8 mouse cellular contexts compared by ENCODE assay signal in the genomic region with DNA sequence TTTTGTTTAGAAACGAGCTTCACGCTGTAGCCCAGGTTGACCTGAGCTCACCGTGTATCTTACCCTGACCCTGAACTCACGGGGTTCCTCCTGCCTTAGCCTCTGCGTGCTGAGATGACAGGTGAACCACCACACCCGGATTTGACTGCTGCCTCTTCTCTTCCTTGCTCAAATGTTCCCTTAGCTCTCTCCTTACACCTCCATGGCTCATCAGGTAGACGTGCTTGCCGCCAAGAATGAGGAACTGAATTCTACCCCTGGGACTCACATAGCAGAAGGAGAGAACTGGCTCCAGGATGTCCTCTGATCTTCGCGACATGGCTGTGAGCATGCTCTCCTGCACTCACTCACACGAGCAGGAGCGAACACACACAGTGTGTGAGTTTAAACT. TPM values are rescaled to one million over a fixed set of nuclear protein-coding genes. Genes with fewer than 3 reads are reported as not detected.
DNase-seq lines count a peak whose midpoint lies in the region; ATAC-seq and TF ChIP-seq lines count a peak whose summit lies in the region.

No protein-coding gene starts in this region.

- H3K27ac ChIP-seq in gastrocnemius, adult 2 months, result no peak overlapping the region
- no peak overlapping the region for H3K27ac ChIP-seq in thymus, adult 2 months (ENCODE audit: control insufficient read depth, insufficient read depth, low read length)
- no peak overlapping the region for H3K27ac ChIP-seq in liver, embryonic 12.5 days
- H3K27ac ChIP-seq in left cerebral cortex, adult 2 months, result no peak overlapping the region

- under 1% methylated on average over 12 of the region's 12 CpGs for WGBS in thymus, adult 2 months
- 9% methylated on average over 12 of the region's 12 CpGs for WGBS in liver, embryonic 12.5 days (ENCODE audit: insufficient replicate concordance)

- H3K4me3 ChIP-seq in gastrocnemius, adult 2 months, result peak overlapping the region; percentile 46
- H3K4me3 ChIP-seq in thymus, adult 2 months (ENCODE audit: control insufficient read depth, insufficient read depth, low read length), result peak overlapping the region; percentile 17
- H3K4me3 ChIP-seq in liver, embryonic 12.5 days, result no peak overlapping the region
- no peak overlapping the region; the same call in 1 of the 2 replicates for H3K4me3 ChIP-seq in left cerebral cortex, adult 2 months

- no peak for TF ChIP-seq POLR2A in thymus, adult 2 months (IDR thresholded peaks at IDR 0.05; ENCODE audit: control insufficient read depth, extremely low read depth, insufficient read depth, low read length, poor library complexity)

- H3K9me3 ChIP-seq in liver, embryonic 12.5 days (replicated peaks), result no peaks in the 10 kb centered on the region

- no peaks in the 10 kb centered on the region for H3K36me3 ChIP-seq in thymus, adult 2 months (ENCODE audit: control insufficient read depth, insufficient read depth, low read length)
- H3K36me3 ChIP-seq in liver, embryonic 12.5 days, result no peaks in the 10 kb centered on the region

- no peak for DNase-seq in gastrocnemius, adult 2 months
- DNase-seq in gastrocnemius, adult 8-10 months (ENCODE audit: low spot score in 2 of 2), result no peak
- DNase-seq in thymus, adult 2 months, result peak; percentile 14
- no peak for DNase-seq in thymus, adult 18-20 months
- peak; percentile 14 for DNase-seq in thymus, postnatal 25 days
- no peak for DNase-seq in left cerebral cortex, adult 2 months (ENCODE audit: extremely low spot score in 1 of 2, low spot score in 2 of 2)
- no peak for DNase-seq in frontal cortex, postnatal 36 days (ENCODE audit: low spot score in 2 of 2)

- peak overlapping the region; percentile 50 for H3K4me2 ChIP-seq in liver, embryonic 12.5 days

- H3K4me1 ChIP-seq in thymus, adult 2 months (replicated peaks; ENCODE audit: control insufficient read depth, insufficient read depth, low read length), result peaks cover 8% of the 10 kb centered on the region
- H3K4me1 ChIP-seq in liver, embryonic 12.5 days, result peaks cover 10% of the 10 kb centered on the region

- no peak for ATAC-seq in liver, embryonic 12.5 days

- H3K27me3 ChIP-seq in thymus, adult 2 months (ENCODE audit: control insufficient read depth, insufficient read depth, low read length), result no peaks in the 10 kb centered on the region
- H3K27me3 ChIP-seq in liver, embryonic 12.5 days (replicated peaks), result peaks cover 39% of the 10 kb centered on the region

- no peak for TF ChIP-seq CTCF in gastrocnemius, adult 2 months (IDR thresholded peaks at IDR 0.05)
- no peak for TF ChIP-seq CTCF in thymus, adult 2 months (IDR thresholded peaks at IDR 0.05; ENCODE audit: borderline replicate concordance, control insufficient read depth, extremely low read depth, insufficient read depth, low read length, poor library complexity)
- no peak for TF ChIP-seq CTCF in left cerebral cortex, adult 2 months (IDR thresholded peaks at IDR 0.05)

- no peak overlapping the region for H3K9ac ChIP-seq in liver, embryonic 12.5 days

- intact Hi-C loops in gastrocnemius, adult 2 months (cut with DNase I), result no loop called here
- intact Hi-C loops in left cerebral cortex, adult 2 months (cut with DNase I), result no loop called here

RNA-seq across cellular contexts. Expression of a gene that starts 55.3 kb away (rescaled TPM):
- total RNA-seq in gastrocnemius, adult 2 months (2021), result 10 to 100 TPM; 26.0 to 29.0 TPM
- 10 to 100 TPM; 19.1 to 26.3 (median 21.0) TPM for total RNA-seq in gastrocnemius, adult 8-10 months (2022)
- 23.7 and 24.8 TPM in 2 replicates for polyA plus RNA-seq in thymus, adult 2 months (2012; rRNA removed)
- 18.0 and 21.0 TPM in 2 replicates for polyA plus RNA-seq in liver, embryonic 12.5 days (2016; fragmentation: Nextera tagmentation; extraction: Ambion mirVana)
- 10 to 100 TPM; 34.8 to 34.9 TPM for total RNA-seq in left cerebral cortex, adult 2 months (2021)

Comparison
In these comparisons a context has a peak if more than half of its experiments do, and no peak if none do; other contexts are left out.
1. DNase-seq: peak in thymus, adult 2 months (single experiment) and thymus, postnatal 25 days (single experiment); none in gastrocnemius, adult 2 months (single experiment), gastrocnemius, adult 8-10 months (0 of 2), thymus, adult 18-20 months (0 of 2), left cerebral cortex, adult 2 months (0 of 2) and frontal cortex, postnatal 36 days (0 of 2).
2. H3K4me3 ChIP-seq: peak in gastrocnemius, adult 2 months (single experiment) and thymus, adult 2 months (single experiment); none in liver, embryonic 12.5 days (single experiment) and left cerebral cortex, adult 2 months (single experiment).